ENCODE assay signal across 11 mouse cellular contexts in the genomic region with DNA sequence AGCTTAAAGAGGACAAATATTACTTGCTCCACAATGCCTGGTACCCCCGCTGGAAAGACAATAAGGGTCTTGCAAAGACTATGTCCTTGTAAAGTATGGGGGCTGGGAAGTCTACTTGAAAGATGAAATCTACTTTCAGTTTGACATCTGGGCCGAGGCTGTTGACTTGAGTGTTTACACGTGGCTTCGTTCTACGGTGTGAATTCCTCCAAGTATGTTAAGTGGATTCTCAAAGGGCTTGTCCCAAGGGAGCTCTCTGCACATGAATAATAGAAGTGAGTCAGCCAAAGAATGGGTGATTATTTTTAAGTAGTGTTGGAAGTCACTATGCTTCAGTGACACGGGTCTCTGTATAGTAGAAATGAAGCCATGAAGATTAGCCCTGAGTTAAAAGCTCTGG. TPM values are rescaled to one million over a fixed set of nuclear protein-coding genes. Genes with fewer than 3 reads are reported as not detected.
DNase-seq lines count a peak whose midpoint lies in the region; ATAC-seq and TF ChIP-seq lines count a peak whose summit lies in the region.
"Had no signal": no experiment of that assay in that cellular context is flagged by ENCODE, and none has a peak within 500 bp of the region (broad histone marks: within the 10 kb centered on the region; RNA-seq: fewer than 3 reads in every experiment).

No protein-coding gene starts in this region.

- H3K4me2 ChIP-seq in kidney, postnatal 0 days (ENCODE audit: low read length), result no peak overlapping the region
- no peak overlapping the region for H3K4me2 ChIP-seq in forebrain, embryonic 16.5 days (ENCODE audit: low read length)

- no peak overlapping the region for H3K4me3 ChIP-seq in kidney, postnatal 0 days (replicated peaks; ENCODE audit: low read depth, low read length)
- no peak overlapping the region for H3K4me3 ChIP-seq in forebrain, embryonic 16.5 days (replicated peaks; ENCODE audit: low read length)
- H3K4me3 ChIP-seq: left cerebral cortex, adult 2 months had no signal

- TF ChIP-seq CTCF in kidney, postnatal 0 days (IDR thresholded peaks at IDR 0.05; ENCODE audit: low read depth), result no peak
- TF ChIP-seq CTCF in Patski (IDR thresholded peaks at IDR 0.05), result no peak

- H3K9ac ChIP-seq in kidney, postnatal 0 days (ENCODE audit: low read depth, low read length), result no peak overlapping the region
- no peak overlapping the region for H3K9ac ChIP-seq in forebrain, embryonic 16.5 days (replicated peaks; ENCODE audit: low read depth, low read length)

- H3K9me3 ChIP-seq in kidney, postnatal 0 days (replicated peaks; ENCODE audit: low read length), result no peaks in the 10 kb centered on the region
- H3K9me3 ChIP-seq in forebrain, embryonic 16.5 days (ENCODE audit: control insufficient read depth, low read length), result no peaks in the 10 kb centered on the region

- in situ Hi-C loops in Patski (cut with MboI; ENCODE audit: low pct_unique_long_range_greater_than_20kb), result no loop called here

- CTCF ChIA-PET in Patski (lab: Charles Lee), result interaction anchor here (1.6 kb wide), 1 partner anchor 14 kb away, joined by 3 read pairs; no protein-coding TSS in a partner anchor

- no peak overlapping the region for H3K27ac ChIP-seq in kidney, postnatal 0 days
- H3K27ac ChIP-seq in forebrain, embryonic 16.5 days (ENCODE audit: low read length), result no peak overlapping the region
- H3K27ac ChIP-seq: left cerebral cortex, adult 2 months had no signal

- DNase-seq in kidney, postnatal 0 days (ENCODE audit: low spot score), result peak; percentile 51
- DNase-seq in kidney, postnatal 10 days, result no peak
- no peak for DNase-seq in Patski (ENCODE audit: low read depth, low spot score)
- peak; percentile 35 to 45 for DNase-seq in heart, postnatal 10 days
- DNase-seq in retina, postnatal 1 day, result peak; percentile 12
- DNase-seq in spleen, postnatal 10 days (ENCODE audit: low spot score in 2 of 2), result no peak
- DNase-seq: cerebellum, postnatal 10 days; kidney, postnatal 36 days; thymus, postnatal 36 days had no signal

- POLR2A ChIA-PET in Patski (lab: Charles Lee), result no interaction called here

- no peaks in the 10 kb centered on the region for H3K27me3 ChIP-seq in kidney, postnatal 0 days (ENCODE audit: insufficient read depth, low read length)
- H3K27me3 ChIP-seq in Patski, result no peaks in the 10 kb centered on the region
- H3K27me3 ChIP-seq in forebrain, embryonic 16.5 days (replicated peaks; ENCODE audit: control insufficient read depth, insufficient read depth, low read length), result no peaks in the 10 kb centered on the region

- no peaks in the 10 kb centered on the region for H3K4me1 ChIP-seq in kidney, postnatal 0 days (replicated peaks; ENCODE audit: insufficient read depth, low read length)
- H3K4me1 ChIP-seq in forebrain, embryonic 16.5 days (replicated peaks; ENCODE audit: control insufficient read depth, insufficient read depth, low read length), result peaks cover 11% of the 10 kb centered on the region

- WGBS in kidney, postnatal 0 days, result 63% methylated on average over 6 of the region's 6 CpGs
- whole genome bisulfite sequencing in forebrain, embryonic 16.5 days, result 80% methylated on average over 6 of the region's 6 CpGs

- no peak for ATAC-seq in kidney, postnatal 0 days (replicated peaks; ENCODE audit: low FRiP score, low read depth)
- peak; percentile 44 for ATAC-seq in Patski
- no peak for ATAC-seq in forebrain, embryonic 16.5 days

- intact Hi-C loops in heart, postnatal 10 days (cut with DNase I), result loop anchor here (5.0 kb wide), 1 partner anchor 241 kb away; no protein-coding TSS in a partner anchor

- no peaks in the 10 kb centered on the region for H3K36me3 ChIP-seq in kidney, postnatal 0 days (ENCODE audit: insufficient read depth, low read length)
- H3K36me3 ChIP-seq in forebrain, embryonic 16.5 days (ENCODE audit: control insufficient read depth, insufficient read depth), result no peaks in the 10 kb centered on the region

RNA-seq across cellular contexts. Expression of gene Hmgcll1, which starts 11.0 kb away (rescaled TPM):
- polyA plus RNA-seq in kidney, postnatal 0 days (2015; fragmentation: Nextera tagmentation; extraction: Ambion mirVana), result 2.0 and 2.1 TPM in 2 replicates
- polyA plus RNA-seq in Patski (2021), result 2.6 TPM
- under 1 TPM; 0.10 to 0.17 TPM for total RNA-seq in heart, postnatal 10 days (2021)
- 15.3 and 20.9 TPM in 2 replicates for polyA plus RNA-seq in forebrain, embryonic 16.5 days (2015; fragmentation: Nextera tagmentation; extraction: Ambion mirVana)

Comparison
In these comparisons a context has a peak if more than half of its experiments do, and no peak if none do; other contexts are left out.
1. DNase-seq: peak in kidney, postnatal 0 days (single experiment), heart, postnatal 10 days (2 of 2) and retina, postnatal 1 day (single experiment); none in kidney, postnatal 10 days (single experiment), Patski (single experiment) and spleen, postnatal 10 days (0 of 2).